Mouse (Mus musculus) C2C12 (cell line): ENCODE data around the gene Fto.
A peak's percentile ranks its signal among the peaks of the same experiment; 100 is the strongest.

ENCODE experiments used
- CTCF ChIP-seq: IDR thresholded peaks from one replicate; pipeline ENCODE4 v1.5.1; 2011; ENCODE audit not compliant: control insufficient read depth, insufficient read depth, insufficient read length
- MAX ChIP-seq: IDR thresholded peaks from one replicate; pipeline ENCODE4 v1.6.1; 2011; ENCODE audit warnings: mild to moderate bottlenecking, control low read depth
- MYOD1 ChIP-seq: IDR thresholded peaks from one replicate; pipeline ENCODE4 v1.6.1; 2011; ENCODE audit warnings: low read depth; ENCODE audit not compliant: control insufficient read depth, insufficient read length
- MYOG ChIP-seq: IDR thresholded peaks from one replicate; pipeline ENCODE4 v1.6.1; 2011; ENCODE audit not compliant: control insufficient read depth, insufficient read length; ENCODE audit errors: extremely low read depth
- USF1 ChIP-seq: IDR thresholded peaks from one replicate; pipeline ENCODE4 v1.6.1; 2011; ENCODE audit warnings: low read depth, mild to moderate bottlenecking, control low read depth, moderate library complexity

- TF ChIP-seq USF1, result no peak
- no peak for TF ChIP-seq MAX
- TF ChIP-seq CTCF, result no peak
- TF ChIP-seq MYOD1, result peak; percentile 26
- TF ChIP-seq MYOG, result no peak
Observed at GRCm38 (mm10) chr8:91395340-91396055, 82.2 kb downstream of the Fto start.
